Mouse (Mus musculus) ES-Bruce4 (cell line): Measurements from ENCODE around the gene Cdh26.

Experiments
- CTCF ChIP-seq: IDR thresholded peaks from one replicate; pipeline ENCODE4 v1.8.1; 2011; ENCODE audit warnings: low read depth, low read length
- POLR2A ChIP-seq: IDR thresholded peaks from one replicate; pipeline ENCODE4 v1.8.1; 2011; ENCODE audit warnings: low read length; ENCODE audit not compliant: insufficient read depth

GRCm38 (mm10) chr2:178516941-178517340 is 86.6 kb downstream of the Cdh26 start:
- TF ChIP-seq CTCF: no peak
- no peak for TF ChIP-seq POLR2A
